Mouse (Mus musculus): ENCODE measurements around the gene Adamts17. TPM values are rescaled to one million over a fixed set of nuclear protein-coding genes. Genes with fewer than 3 reads are reported as not detected.

Gene Adamts17
- polyA plus RNA-seq, 1 experiment from 2014 or later = 1.9 TPM

DNA sequence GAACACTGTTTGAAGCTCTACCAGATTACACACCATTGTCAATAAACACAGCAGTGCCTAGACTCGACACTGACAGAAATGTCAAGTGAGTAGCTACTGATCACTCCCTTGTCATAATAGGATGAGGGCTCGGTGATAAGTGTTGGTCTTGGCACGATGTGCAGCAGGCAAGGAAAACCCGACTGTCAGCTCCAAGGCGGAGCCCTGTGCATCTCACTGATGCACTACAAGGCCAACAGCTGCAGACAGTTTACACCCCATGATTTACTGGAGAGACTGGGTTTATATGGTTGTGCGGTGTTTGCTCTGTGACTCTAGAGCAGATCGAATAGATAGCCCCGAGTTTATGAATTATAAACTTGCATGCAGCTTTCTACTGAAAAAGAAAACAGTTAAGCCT is 124.0 kb downstream of the Adamts17 start:
- no peak overlapping the region for H3K27ac ChIP-seq
- no peaks in the 10 kb centered on the region for H3K27me3 ChIP-seq
- 86% methylated on average over 8 of the region's 8 CpGs for WGBS
- H3K4me2 ChIP-seq = no peak overlapping the region
- no peak overlapping the region for H3K4me3 ChIP-seq
- peaks cover 14% of the 10 kb centered on the region for H3K4me1 ChIP-seq
- ATAC-seq = no peak
- H3K36me3 ChIP-seq (ENCODE audit: poor library complexity, severe bottlenecking) = no peaks in the 10 kb centered on the region
- no peaks in the 10 kb centered on the region for H3K9me3 ChIP-seq (replicated peaks)
- no peak overlapping the region for H3K9ac ChIP-seq

DNA sequence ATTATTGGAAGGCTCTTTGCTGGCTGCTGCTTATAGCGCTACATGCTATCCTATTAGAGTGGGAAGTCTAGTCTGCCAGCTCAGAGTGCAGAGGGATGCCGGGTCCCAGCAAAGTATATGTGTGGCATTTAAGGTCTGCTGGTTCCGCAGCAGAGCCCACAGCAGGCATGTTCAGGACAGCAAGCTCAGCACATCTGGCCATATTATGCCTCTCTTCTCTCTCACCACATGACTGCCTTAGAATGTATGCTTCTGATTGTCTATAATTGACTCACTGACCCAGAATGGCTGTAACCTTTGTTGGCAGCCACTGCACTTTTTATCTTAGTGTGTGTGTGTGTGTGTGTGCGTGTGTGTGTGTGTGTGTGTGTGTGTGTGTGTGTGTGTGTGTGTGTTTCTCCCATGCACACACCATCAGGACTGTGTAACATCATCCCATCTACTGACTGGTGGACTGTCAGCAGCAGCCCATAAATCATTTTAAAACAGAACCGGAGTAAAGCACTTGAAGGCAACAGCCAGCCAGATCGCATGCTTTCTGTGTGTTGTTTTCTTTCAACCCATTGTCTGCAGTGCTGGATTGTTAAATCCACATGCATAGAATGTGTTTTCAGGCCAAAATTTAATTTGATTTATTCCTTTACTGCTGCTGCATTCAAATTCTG is 127.1 kb downstream of the Adamts17 start:
- peak; percentile 47 for ATAC-seq
- Histone ChIP-seq H3K27ac (no peak overlapping the region), H3K4me1 (peaks cover 14% of the 10 kb centered on the region), H3K9ac (no peak overlapping the region), H3K9me3 (replicated peaks) (no peaks in the 10 kb centered on the region), H3K4me2 (no peak overlapping the region), H3K36me3 (ENCODE audit: poor library complexity, severe bottlenecking) (no peaks in the 10 kb centered on the region), H3K27me3 (no peaks in the 10 kb centered on the region), H3K4me3 (no peak overlapping the region)
- 46% methylated on average over 6 of the region's 6 CpGs for WGBS

DNA sequence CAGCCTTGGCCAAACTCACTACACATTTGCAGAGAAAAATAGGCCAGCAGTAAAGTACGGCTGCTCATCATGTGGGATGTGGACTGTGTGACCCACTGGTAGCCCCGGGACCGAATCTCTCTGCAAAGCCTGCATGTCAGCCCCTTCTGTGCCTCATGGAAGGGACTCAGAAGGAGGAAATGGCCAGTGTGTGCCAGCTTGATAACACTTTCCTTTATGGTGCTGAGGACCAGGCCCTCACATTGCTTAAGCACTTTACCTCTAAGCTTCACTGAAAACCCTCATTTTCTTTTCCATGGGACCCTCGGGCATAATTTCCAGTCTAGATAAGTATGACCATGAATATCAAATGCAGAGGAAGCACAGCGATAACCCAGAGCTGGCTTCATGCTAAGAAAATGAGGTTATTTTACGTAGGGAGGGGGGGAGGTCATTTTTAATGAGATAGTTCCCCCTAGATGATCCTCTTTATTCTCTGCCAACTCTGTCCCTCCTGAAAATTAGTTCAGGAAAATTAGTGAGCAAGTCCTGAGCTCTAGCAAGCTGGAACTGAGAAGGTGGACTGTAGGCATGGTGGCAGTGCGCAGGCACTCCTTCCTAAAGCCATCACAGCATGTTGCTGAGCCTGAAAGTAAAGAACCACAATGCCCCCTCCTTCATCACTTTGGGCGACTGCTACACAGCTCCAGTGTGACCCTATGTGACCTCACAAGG is 127.8 kb downstream of the Adamts17 start:
- no peak for ATAC-seq
- Histone ChIP-seq H3K4me3 (no peak overlapping the region), H3K4me2 (no peak overlapping the region), H3K9me3 (replicated peaks) (no peaks in the 10 kb centered on the region), H3K27ac (no peak overlapping the region), H3K27me3 (no peaks in the 10 kb centered on the region), H3K9ac (no peak overlapping the region), H3K4me1 (peaks cover 14% of the 10 kb centered on the region), H3K36me3 (ENCODE audit: poor library complexity, severe bottlenecking) (no peaks in the 10 kb centered on the region)
- WGBS = 66% methylated on average over 8 of the region's 8 CpGs

DNA sequence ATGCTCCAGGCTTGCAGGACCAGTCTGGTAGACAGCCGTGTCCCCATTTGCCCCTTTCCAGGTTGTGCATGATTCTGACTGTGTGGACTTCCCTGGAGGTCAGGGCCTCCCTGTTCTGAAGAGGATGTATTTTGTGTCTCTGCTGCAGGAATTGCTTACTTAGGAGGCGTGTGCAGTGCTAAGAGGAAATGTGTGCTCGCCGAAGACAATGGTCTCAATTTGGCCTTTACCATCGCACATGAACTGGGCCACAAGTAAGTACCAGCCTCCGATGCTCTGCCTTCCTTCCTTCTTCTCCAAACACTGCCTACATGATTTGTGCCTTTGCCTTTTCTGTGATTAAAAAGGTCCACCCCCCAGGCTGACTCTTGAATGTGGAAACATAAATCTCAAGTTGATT is 129.1 kb downstream of the Adamts17 start:
- H3K4me2 ChIP-seq = no peak overlapping the region
- ATAC-seq = no peak
- H3K27me3 ChIP-seq = no peaks in the 10 kb centered on the region
- H3K4me3 ChIP-seq = no peak overlapping the region
- peaks cover 14% of the 10 kb centered on the region for H3K4me1 ChIP-seq
- H3K9me3 ChIP-seq (replicated peaks) = no peaks in the 10 kb centered on the region
- WGBS = 85% methylated on average over 6 of the region's 6 CpGs
- H3K27ac ChIP-seq = no peak overlapping the region
- H3K9ac ChIP-seq = no peak overlapping the region
- H3K36me3 ChIP-seq (ENCODE audit: poor library complexity, severe bottlenecking) = no peaks in the 10 kb centered on the region

DNA sequence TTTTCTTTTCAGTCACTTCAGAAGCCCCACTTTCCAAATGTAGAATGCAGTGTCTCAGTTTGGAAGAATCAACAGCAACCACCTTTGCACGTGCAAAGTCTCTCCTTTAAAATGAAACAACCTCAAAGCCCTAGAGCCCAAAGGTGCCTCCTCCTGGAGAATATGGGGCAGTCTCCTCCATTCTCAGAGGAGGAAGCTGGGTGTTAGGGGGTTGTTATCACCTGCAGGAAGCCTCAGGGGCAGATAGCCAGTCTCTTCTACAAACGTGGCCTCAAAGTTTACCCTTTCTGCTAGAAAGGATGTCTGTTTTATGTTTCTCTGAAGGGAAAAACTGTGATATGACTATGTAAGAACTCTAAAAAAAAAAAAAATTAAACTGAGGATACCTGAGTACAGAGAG is 129.7 kb downstream of the Adamts17 start:
- Histone ChIP-seq H3K27ac (no peak overlapping the region), H3K36me3 (ENCODE audit: poor library complexity, severe bottlenecking) (no peaks in the 10 kb centered on the region), H3K4me2 (no peak overlapping the region), H3K4me3 (no peak overlapping the region), H3K4me1 (peaks cover 14% of the 10 kb centered on the region), H3K9ac (no peak overlapping the region), H3K27me3 (no peaks in the 10 kb centered on the region), H3K9me3 (replicated peaks) (no peaks in the 10 kb centered on the region)
- no peak for ATAC-seq
- 75% methylated on average over 2 of the region's 2 CpGs for WGBS

DNA sequence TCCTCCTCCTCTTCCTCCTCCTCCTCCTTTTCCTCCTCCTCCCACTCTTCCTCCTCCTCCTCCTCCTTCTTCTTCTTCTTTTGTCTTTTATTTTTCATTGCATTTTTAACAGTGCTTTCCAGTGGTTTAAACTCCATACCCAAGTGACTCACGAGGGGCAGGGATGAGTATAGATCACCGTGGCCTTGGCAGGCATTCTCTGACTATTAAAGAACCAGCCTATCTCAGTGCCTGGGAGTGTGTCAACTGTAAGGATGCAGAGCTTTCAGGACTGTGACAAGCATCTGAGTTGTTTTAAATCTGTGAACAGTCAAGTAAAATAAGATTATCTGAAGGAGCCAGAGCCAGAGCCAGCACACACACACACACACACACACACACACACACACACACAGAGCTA is 130.7 kb downstream of the Adamts17 start:
- Histone ChIP-seq H3K4me2 (no peak overlapping the region), H3K9ac (no peak overlapping the region), H3K9me3 (replicated peaks) (no peaks in the 10 kb centered on the region), H3K4me3 (no peak overlapping the region), H3K27me3 (no peaks in the 10 kb centered on the region), H3K27ac (no peak overlapping the region), H3K4me1 (peaks cover 14% of the 10 kb centered on the region), H3K36me3 (ENCODE audit: poor library complexity, severe bottlenecking) (no peaks in the 10 kb centered on the region)
- WGBS = 75% methylated on average over 2 of the region's 2 CpGs
- no peak for ATAC-seq

DNA sequence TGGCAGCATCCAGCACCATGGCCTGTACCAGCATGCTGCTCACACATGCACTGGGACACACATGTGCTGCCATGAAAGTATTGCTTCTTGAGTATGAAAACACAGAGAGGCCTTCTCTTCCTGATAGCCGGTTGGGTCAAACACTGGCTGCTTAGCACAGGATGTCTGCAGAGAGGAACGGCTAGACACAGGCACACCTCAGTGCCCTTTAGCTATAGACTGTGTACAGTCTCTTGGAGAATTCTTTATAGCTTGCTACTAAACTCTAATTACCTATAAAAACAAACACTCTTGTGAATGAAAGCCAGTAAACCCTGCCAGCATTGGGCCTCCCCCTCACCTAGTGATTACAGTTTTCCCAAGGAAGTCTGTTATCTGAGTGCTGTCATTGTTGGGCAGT is 131.4 kb downstream of the Adamts17 start:
- no peak overlapping the region for H3K4me2 ChIP-seq
- no peaks in the 10 kb centered on the region for H3K36me3 ChIP-seq (ENCODE audit: poor library complexity, severe bottlenecking)
- no peak overlapping the region for H3K9ac ChIP-seq
- no peak for ATAC-seq
- 69% methylated on average over 2 of the region's 2 CpGs for WGBS
- no peaks in the 10 kb centered on the region for H3K9me3 ChIP-seq (replicated peaks)
- H3K27me3 ChIP-seq = no peaks in the 10 kb centered on the region
- H3K27ac ChIP-seq = no peak overlapping the region
- H3K4me3 ChIP-seq = no peak overlapping the region
- peaks cover 14% of the 10 kb centered on the region for H3K4me1 ChIP-seq

DNA sequence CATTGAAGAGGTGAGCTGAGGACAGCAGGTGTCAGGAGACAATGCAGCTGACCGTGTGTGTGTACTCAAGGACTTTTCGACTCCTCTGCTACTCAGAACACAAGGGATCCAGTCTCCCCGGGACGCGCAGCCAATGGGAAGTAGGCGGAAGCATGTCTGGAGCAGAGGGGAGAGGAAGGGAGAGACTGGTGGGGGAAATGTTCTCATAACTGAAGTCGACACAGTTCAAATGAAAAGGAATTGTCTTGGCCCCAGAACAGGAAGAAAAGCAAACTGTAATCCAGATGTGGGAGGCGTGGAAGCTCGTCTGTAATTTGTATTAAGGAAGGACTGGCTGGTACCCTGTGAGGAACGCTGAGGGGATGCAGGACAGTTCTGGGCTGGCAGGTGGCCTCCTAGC is 135.3 kb downstream of the Adamts17 start:
- no peak overlapping the region for H3K27ac ChIP-seq
- no peak overlapping the region for H3K4me2 ChIP-seq
- no peak overlapping the region for H3K4me3 ChIP-seq
- no peak overlapping the region for H3K9ac ChIP-seq
- WGBS = 77% methylated on average over 10 of the region's 10 CpGs
- H3K9me3 ChIP-seq (replicated peaks) = no peaks in the 10 kb centered on the region
- H3K27me3 ChIP-seq = no peaks in the 10 kb centered on the region
- no peaks in the 10 kb centered on the region for H3K36me3 ChIP-seq (ENCODE audit: poor library complexity, severe bottlenecking)
- no peaks in the 10 kb centered on the region for H3K4me1 ChIP-seq
- no peak for ATAC-seq

DNA sequence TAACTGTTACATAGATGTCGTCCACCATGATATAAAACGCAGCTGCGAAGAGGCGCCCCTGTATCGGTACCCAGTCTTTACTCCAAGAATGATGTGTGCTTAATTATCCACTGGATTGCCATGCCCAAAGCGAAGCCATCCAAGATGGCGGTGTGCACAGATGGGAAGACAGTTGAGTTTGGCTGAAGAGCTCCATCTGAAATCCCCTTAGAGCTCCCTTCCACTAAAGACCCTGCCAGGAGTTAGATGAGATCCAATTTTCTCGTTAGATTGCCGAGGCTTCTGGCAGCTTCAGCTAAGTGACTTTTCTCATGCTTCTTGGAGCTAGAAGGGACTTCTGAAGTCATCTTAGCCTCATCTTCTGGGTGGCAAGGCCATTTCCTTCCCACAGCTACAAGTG is 136.8 kb downstream of the Adamts17 start:
- H3K4me1 ChIP-seq = no peaks in the 10 kb centered on the region
- no peak overlapping the region for H3K4me3 ChIP-seq
- H3K27me3 ChIP-seq = no peaks in the 10 kb centered on the region
- 91% methylated on average over 9 of the region's 9 CpGs for WGBS
- H3K27ac ChIP-seq = no peak overlapping the region
- H3K9me3 ChIP-seq (replicated peaks) = no peaks in the 10 kb centered on the region
- no peak overlapping the region for H3K9ac ChIP-seq
- ATAC-seq = no peak
- no peaks in the 10 kb centered on the region for H3K36me3 ChIP-seq (ENCODE audit: poor library complexity, severe bottlenecking)
- no peak overlapping the region for H3K4me2 ChIP-seq

DNA sequence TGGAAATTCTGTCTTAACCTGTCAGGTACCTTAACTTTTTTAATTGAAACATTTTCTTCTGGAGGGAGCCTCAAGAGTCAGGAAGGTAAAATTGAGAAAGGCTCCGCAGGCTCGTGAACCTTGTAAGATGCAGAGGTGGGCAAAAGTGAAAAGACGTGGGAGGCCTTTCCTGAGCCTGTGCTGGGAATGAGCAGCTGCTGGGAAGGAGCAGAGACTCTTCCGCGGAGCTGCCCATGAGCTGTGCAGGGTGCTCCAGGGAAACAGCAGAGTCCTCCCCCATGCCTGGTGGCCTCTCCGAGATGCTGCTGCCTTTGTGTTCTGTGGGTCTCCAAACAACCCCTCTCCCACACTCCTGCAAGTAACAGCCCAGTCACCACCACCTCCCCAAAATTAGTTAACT is 142.1 kb downstream of the Adamts17 start:
- Histone ChIP-seq H3K9me3 (replicated peaks) (no peaks in the 10 kb centered on the region), H3K27ac (no peak overlapping the region), H3K4me3 (no peak overlapping the region), H3K36me3 (ENCODE audit: poor library complexity, severe bottlenecking) (no peaks in the 10 kb centered on the region), H3K4me1 (no peaks in the 10 kb centered on the region), H3K4me2 (no peak overlapping the region), H3K27me3 (no peaks in the 10 kb centered on the region), H3K9ac (no peak overlapping the region)
- WGBS = 83% methylated on average over 6 of the region's 6 CpGs
- no peak for ATAC-seq

DNA sequence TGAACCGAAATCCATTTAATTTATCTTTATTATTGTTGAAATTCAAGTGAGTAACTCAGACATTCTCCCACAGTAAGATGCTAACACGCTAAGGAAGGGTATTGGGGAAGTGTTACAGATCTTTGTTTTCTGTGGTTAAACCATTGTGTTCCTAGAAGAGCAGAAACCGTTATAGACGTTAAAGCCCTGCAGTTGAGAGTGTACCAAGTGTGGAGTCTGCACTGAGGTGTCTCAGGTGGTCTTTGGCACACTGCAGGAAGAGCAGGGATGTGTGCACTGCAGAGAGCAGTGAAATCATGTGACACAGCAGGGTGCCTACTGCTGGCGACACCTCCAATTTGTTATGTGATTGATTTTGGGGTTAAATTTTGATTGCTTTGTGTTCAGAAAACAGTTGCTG is 142.5 kb downstream of the Adamts17 start:
- 75% methylated on average over 5 of the region's 5 CpGs for WGBS
- Histone ChIP-seq H3K4me3 (no peak overlapping the region), H3K4me2 (no peak overlapping the region), H3K27ac (no peak overlapping the region), H3K9me3 (replicated peaks) (no peaks in the 10 kb centered on the region), H3K4me1 (no peaks in the 10 kb centered on the region), H3K27me3 (no peaks in the 10 kb centered on the region), H3K36me3 (ENCODE audit: poor library complexity, severe bottlenecking) (no peaks in the 10 kb centered on the region), H3K9ac (no peak overlapping the region)
- ATAC-seq = no peak

DNA sequence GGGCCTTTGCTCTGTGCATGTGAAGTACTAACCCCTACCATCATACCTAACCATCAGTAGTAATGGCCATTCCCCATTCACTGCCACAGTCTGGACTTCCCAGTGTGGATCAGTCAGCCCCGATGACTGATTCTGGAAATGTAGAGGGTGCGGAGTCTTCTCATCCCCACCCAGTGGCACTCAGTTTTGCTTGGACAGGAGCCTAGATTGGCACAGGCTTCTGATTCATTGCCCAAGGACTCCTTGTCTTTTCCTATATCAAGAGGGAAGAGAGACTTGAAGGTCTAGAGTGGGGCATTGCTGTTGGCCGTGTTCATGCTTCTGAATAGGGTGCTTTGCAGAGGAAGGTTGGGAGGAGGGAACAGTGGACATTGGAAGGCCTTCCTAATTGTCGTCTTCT is 148.1 kb downstream of the Adamts17 start:
- Histone ChIP-seq H3K27me3 (no peaks in the 10 kb centered on the region), H3K36me3 (ENCODE audit: poor library complexity, severe bottlenecking) (no peaks in the 10 kb centered on the region), H3K9ac (no peak overlapping the region), H3K4me1 (no peaks in the 10 kb centered on the region), H3K27ac (no peak overlapping the region), H3K4me2 (no peak overlapping the region), H3K9me3 (replicated peaks) (no peaks in the 10 kb centered on the region), H3K4me3 (no peak overlapping the region)
- ATAC-seq = no peak
- 92% methylated on average over 4 of the region's 4 CpGs for WGBS

DNA sequence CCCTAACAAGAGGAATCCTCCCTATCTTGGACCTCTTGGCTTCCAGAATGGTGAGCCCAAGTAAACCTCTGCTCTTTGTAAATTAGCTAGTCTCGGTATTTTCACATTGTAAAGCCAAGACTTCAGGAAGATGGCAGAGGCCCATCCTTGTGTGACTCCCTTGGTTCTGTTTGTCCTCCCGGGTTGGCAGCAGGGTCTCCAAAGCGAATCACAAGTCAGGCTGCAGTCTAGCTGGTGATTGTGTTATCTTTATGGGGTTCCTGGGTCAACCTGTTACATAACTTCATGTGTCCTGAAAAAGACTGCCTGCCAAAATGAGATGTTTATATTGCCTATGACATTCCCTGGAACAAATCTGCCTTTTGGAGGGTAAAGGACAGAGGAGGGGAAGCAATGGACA is 148.9 kb downstream of the Adamts17 start:
- no peak for ATAC-seq
- no peak overlapping the region for H3K4me2 ChIP-seq
- whole genome bisulfite sequencing = 94% methylated on average over 3 of the region's 3 CpGs
- no peaks in the 10 kb centered on the region for H3K9me3 ChIP-seq (replicated peaks)
- no peaks in the 10 kb centered on the region for H3K27me3 ChIP-seq
- no peaks in the 10 kb centered on the region for H3K36me3 ChIP-seq (ENCODE audit: poor library complexity, severe bottlenecking)
- H3K4me3 ChIP-seq = no peak overlapping the region
- H3K27ac ChIP-seq = no peak overlapping the region
- no peaks in the 10 kb centered on the region for H3K4me1 ChIP-seq
- H3K9ac ChIP-seq = no peak overlapping the region
